Mouse (Mus musculus) midbrain, embryonic 14.5 days (tissue): Measurements from ENCODE around the gene Mb. TPM values are rescaled to one million over a fixed set of nuclear protein-coding genes. Genes with fewer than 3 reads are reported as not detected.

Source experiments
- ATAC-seq: fragments of 200-750 bp; cut with Nextera tagmentation; 2 replicates; pipeline ENCODE4 v1.8.0; 2017; ENCODE audit warnings: moderate number of reproducible peaks, moderate library complexity; ENCODE audit not compliant: low FRiP score, low TSS enrichment
- DNase-seq: peaks from one replicate; pipeline ENCODE4 v3.0.0-alpha.2; 2015
- H3K27ac ChIP-seq: fragments of 300-500 bp; sonication (generic); replicated peaks from 2 replicates; pipeline ENCODE4 v1.5.1; 2014; ENCODE audit warnings: mild to moderate bottlenecking, low read depth, low read length, moderate library complexity
- H3K27me3 ChIP-seq: fragments of 300-500 bp; sonication (generic); 2 replicates; pipeline ENCODE4 v1.6.1; 2014; ENCODE audit warnings: low read length, control low read depth, mixed read lengths; ENCODE audit not compliant: control insufficient read depth, insufficient read depth
- H3K36me3 ChIP-seq: fragments of 300-500 bp; sonication (generic); 2 replicates; pipeline ENCODE4 v1.6.1; 2014; ENCODE audit warnings: low read length, control low read depth; ENCODE audit not compliant: control insufficient read depth, insufficient read depth
- H3K4me1 ChIP-seq: fragments of 300-500 bp; sonication (generic); 2 replicates; pipeline ENCODE4 v1.6.1; 2014; ENCODE audit warnings: mild to moderate bottlenecking, antibody characterized with exemption, low read length, control low read depth; ENCODE audit not compliant: control insufficient read depth, insufficient read depth
- H3K4me2 ChIP-seq: fragments of 300-500 bp; sonication (generic); 2 replicates; pipeline ENCODE4 v1.6.1; 2014; ENCODE audit warnings: mild to moderate bottlenecking, low read length, moderate library complexity
- H3K4me3 ChIP-seq: fragments of 300-500 bp; sonication (generic); replicated peaks from 2 replicates; pipeline ENCODE4 v1.5.1; 2014; ENCODE audit warnings: low read depth, low read length
- H3K9ac ChIP-seq: fragments of 300-500 bp; sonication (generic); replicated peaks from 2 replicates; pipeline ENCODE4 v1.6.1; 2014; ENCODE audit warnings: mild to moderate bottlenecking, low read length, moderate library complexity
- H3K9me3 ChIP-seq: fragments of 300-500 bp; sonication (generic); 2 replicates; pipeline ENCODE4 v1.6.1; 2016; ENCODE audit warnings: low read length, control low read depth, mixed read lengths; ENCODE audit not compliant: control insufficient read depth
- WGBS: fragments of 180-500 bp; shearing (Covaris S2); extraction: QIAGEN DNeasy Blood & Tissue Kit; methylation state at CpG from one replicate; pipeline ENCODE4 v1.1.7; 2014; 5-methylcytosine and 5-hydroxymethylcytosine counted together
- polyA plus RNA-seq: library from polyadenylated mRNA; unstranded; fragments of >200 nt; fragmentation: Nextera tagmentation; extraction: Ambion mirVana; gene quantifications from 2 replicates; pipeline ENCODE4 v1.2.1, GENCODE M21; 2014

Gene Mb
- 0.57 and 1.2 TPM in 2 replicates for polyA plus RNA-seq

GRCm38 (mm10) chr15:77050570-77050969 lies at the start of gene Mb:
TSS of gene Mb (minus strand) at chr15:77050670.
- ATAC-seq, result no peak
- no peak within 1 kb of the TSS for H3K9ac ChIP-seq
- no peak within 1 kb of the TSS for H3K4me3 ChIP-seq
- H3K4me1 ChIP-seq, result no peaks in the 10 kb centered on the region
- no peak for DNase-seq
- WGBS, result 91% methylated on average over 10 of the region's 10 CpGs
- H3K27ac ChIP-seq, result no peak within 1 kb of the TSS
- H3K9me3 ChIP-seq, result no peaks in the 10 kb centered on the region
- H3K27me3 ChIP-seq, result no peaks in the 10 kb centered on the region
- H3K36me3 ChIP-seq, result no peaks in the 10 kb centered on the region
- H3K4me2 ChIP-seq, result no peak within 1 kb of the TSS

DNA sequence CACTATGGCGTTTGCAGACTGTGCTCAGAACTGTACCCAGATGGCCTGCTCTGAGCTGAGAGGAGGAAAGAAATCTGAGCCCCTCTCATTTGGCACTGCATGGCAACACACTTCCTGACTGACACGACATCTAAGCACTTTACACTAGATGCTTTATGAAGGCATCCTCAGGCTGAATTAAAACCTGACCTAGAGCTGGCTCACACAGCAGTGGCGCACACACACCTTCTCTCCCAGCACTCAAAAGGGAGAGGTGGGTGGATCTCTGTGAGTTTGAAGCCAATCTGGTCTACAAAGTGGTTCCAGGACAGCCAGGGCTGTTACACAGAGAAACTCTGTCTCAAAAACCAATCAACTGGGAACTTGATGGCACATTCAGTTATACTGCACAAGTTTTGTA lies 49.3 kb upstream of the Mb start:
- H3K36me3 ChIP-seq, result peaks cover 59% of the 10 kb centered on the region
- H3K4me1 ChIP-seq, result no peaks in the 10 kb centered on the region
- H3K27me3 ChIP-seq, result no peaks in the 10 kb centered on the region
- WGBS, result 77% methylated on average over 3 of the region's 3 CpGs
- ATAC-seq, result no peak
- H3K9ac ChIP-seq, result no peak overlapping the region
- no peak overlapping the region for H3K4me3 ChIP-seq
- DNase-seq, result no peak
- H3K27ac ChIP-seq, result no peak overlapping the region
- H3K4me2 ChIP-seq, result no peak overlapping the region
- no peaks in the 10 kb centered on the region for H3K9me3 ChIP-seq

DNA sequence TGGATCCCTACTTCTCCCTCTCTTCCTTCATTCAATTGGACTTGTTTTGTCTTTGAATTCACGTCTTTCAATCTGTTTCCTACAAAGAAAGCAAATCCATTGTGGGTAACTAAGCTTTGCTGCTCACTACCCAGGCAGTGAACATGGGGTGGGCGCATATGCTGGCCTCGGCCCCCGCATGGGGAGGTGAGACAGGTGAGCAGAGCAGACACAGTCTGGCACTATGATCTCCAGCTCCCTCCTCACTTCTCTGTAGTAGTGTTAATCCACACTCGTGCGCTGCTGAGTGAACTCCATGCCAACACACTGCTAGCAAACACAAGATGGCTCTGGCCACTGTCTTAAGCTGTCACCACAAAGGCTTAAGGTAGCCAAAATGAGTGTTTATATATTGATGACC lies 46.9 kb upstream of the Mb start:
- no peak for DNase-seq
- no peak overlapping the region for H3K27ac ChIP-seq
- H3K9ac ChIP-seq, result no peak overlapping the region
- H3K36me3 ChIP-seq, result peaks cover 76% of the 10 kb centered on the region
- no peaks in the 10 kb centered on the region for H3K4me1 ChIP-seq
- no peak overlapping the region for H3K4me2 ChIP-seq
- no peak for ATAC-seq
- H3K9me3 ChIP-seq, result no peaks in the 10 kb centered on the region
- WGBS, result 90% methylated on average over 6 of the region's 6 CpGs
- no peak overlapping the region for H3K4me3 ChIP-seq
- no peaks in the 10 kb centered on the region for H3K27me3 ChIP-seq

DNA sequence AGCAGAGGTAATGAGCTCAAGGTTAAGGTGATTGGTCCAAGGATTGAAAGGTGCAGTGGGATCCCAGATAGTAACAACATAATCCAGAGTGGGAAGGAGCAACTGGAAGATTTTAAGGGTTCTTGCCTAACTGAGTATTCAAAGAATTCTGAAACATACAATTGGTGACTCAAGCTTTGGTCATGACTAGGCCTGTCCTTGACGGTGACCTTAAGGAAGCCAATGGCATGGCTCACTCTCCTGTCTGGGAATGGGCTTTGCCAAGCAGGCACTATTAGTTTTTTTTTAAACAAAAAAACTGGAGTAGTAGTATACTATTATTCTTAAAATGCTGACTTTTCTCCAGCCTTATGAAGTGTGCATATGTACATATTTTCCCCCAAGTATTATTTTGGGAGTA lies 44.7 kb upstream of the Mb start:
- no peak overlapping the region for H3K4me2 ChIP-seq
- H3K27ac ChIP-seq, result no peak overlapping the region
- H3K4me3 ChIP-seq, result no peak overlapping the region
- peaks cover 70% of the 10 kb centered on the region for H3K36me3 ChIP-seq
- 100% methylated on average over 1 of the region's 1 CpGs for WGBS
- H3K9me3 ChIP-seq, result no peaks in the 10 kb centered on the region
- H3K27me3 ChIP-seq, result no peaks in the 10 kb centered on the region
- no peak for DNase-seq
- no peak for ATAC-seq
- H3K9ac ChIP-seq, result no peak overlapping the region
- H3K4me1 ChIP-seq, result no peaks in the 10 kb centered on the region

DNA sequence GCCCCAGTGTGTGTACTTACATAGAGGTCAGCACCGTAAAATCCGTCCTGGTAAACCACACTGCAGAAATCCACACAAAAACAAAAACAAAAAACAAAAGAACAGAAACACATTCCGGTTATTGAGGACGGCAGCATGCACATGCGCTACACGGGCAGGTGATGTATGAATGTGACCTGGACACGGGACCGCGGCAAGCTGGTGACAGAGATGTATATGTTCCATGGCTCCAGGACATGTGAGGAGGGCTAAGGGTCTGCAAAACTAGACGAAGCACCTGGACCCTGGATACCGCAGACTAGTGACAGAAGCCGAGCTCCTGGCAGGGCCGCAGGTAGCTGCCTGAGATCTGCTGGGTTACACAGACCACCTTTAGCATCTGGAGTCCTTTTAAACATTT lies 44.0 kb upstream of the Mb start:
- DNase-seq (no peak), ATAC-seq (no peak)
- Histone ChIP-seq H3K27ac (no peak overlapping the region), H3K4me1 (no peaks in the 10 kb centered on the region), H3K4me2 (no peak overlapping the region), H3K27me3 (no peaks in the 10 kb centered on the region), H3K9ac (no peak overlapping the region), H3K4me3 (no peak overlapping the region), H3K36me3 (peaks cover 66% of the 10 kb centered on the region), H3K9me3 (no peaks in the 10 kb centered on the region)
- WGBS, result 97% methylated on average over 13 of the region's 13 CpGs

DNA sequence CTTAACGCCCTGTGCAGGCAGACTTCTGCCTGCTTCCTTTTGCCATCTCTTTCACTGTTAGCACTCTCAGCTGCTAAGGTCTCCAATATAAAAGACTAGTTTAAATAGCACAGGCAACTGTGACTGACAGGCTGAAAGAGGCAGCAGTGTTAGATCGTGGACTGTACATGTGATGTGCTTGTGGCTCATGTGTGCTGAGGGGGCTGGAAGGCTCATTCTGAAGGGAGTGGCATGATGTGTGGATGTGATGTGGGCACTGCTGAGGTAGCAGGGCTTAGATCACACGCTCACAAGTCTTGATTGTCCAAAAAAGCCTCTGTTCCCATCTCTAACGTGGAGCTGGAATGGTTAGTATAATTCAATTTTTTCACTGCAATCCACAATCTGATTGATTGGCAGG lies 40.9 kb upstream of the Mb start:
- H3K27me3 ChIP-seq, result no peaks in the 10 kb centered on the region
- H3K4me3 ChIP-seq, result no peak overlapping the region
- DNase-seq (no peak), ATAC-seq (no peak)
- H3K27ac ChIP-seq, result no peak overlapping the region
- peaks cover 51% of the 10 kb centered on the region for H3K36me3 ChIP-seq
- no peak overlapping the region for H3K9ac ChIP-seq
- H3K9me3 ChIP-seq, result no peaks in the 10 kb centered on the region
- WGBS, result 89% methylated on average over 4 of the region's 4 CpGs
- no peak overlapping the region for H3K4me2 ChIP-seq
- no peaks in the 10 kb centered on the region for H3K4me1 ChIP-seq

DNA sequence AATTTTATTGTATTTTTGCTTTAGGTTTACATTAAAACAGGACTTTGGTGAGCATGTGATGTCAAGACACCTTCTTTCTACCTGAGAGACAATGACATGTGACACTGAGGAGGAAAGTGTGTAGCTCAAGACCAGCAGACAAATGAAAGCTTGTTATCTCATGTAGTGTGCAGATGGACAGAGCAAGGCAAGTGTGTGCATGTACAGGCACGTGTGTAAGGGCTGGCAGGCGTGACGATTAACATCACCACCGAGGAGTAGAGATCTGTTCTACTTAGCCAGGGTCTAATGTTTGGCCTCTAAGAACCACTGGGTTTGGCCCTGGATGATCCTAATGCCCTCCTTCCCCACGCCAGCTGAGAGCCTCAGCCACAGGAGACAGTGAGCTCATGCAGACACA lies 40.1 kb upstream of the Mb start:
- no peaks in the 10 kb centered on the region for H3K9me3 ChIP-seq
- H3K36me3 ChIP-seq, result peaks cover 50% of the 10 kb centered on the region
- DNase-seq, result no peak
- no peak overlapping the region for H3K4me2 ChIP-seq
- H3K9ac ChIP-seq, result no peak overlapping the region; the same call in 1 of the 2 replicates
- 87% methylated on average over 5 of the region's 5 CpGs for WGBS
- no peak overlapping the region for H3K27ac ChIP-seq
- no peaks in the 10 kb centered on the region for H3K27me3 ChIP-seq
- no peaks in the 10 kb centered on the region for H3K4me1 ChIP-seq
- H3K4me3 ChIP-seq, result no peak overlapping the region
- ATAC-seq, result no peak

- Histone ChIP-seq H3K27ac (no peak overlapping the region), H3K4me2 (no peak overlapping the region), H3K9ac (no peak overlapping the region), H3K4me1 (no peaks in the 10 kb centered on the region), H3K4me3 (no peak overlapping the region), H3K36me3 (peaks cover 52% of the 10 kb centered on the region), H3K9me3 (no peaks in the 10 kb centered on the region), H3K27me3 (no peaks in the 10 kb centered on the region)
- DNase-seq, result peak; percentile 55
- WGBS, result 57% methylated on average over 11 of the region's 11 CpGs
- ATAC-seq, result no peak
Observed at GRCm38 (mm10) chr15:77089249-77089648, 38.8 kb upstream of the Mb start.

- H3K9ac ChIP-seq, result no peak overlapping the region
- no peak overlapping the region for H3K4me2 ChIP-seq
- no peaks in the 10 kb centered on the region for H3K27me3 ChIP-seq
- DNase-seq (no peak), ATAC-seq (no peak)
- H3K36me3 ChIP-seq, result peaks cover 56% of the 10 kb centered on the region
- H3K27ac ChIP-seq, result no peak overlapping the region
- H3K4me1 ChIP-seq, result no peaks in the 10 kb centered on the region
- 100% methylated on average over 1 of the region's 1 CpGs for whole genome bisulfite sequencing
- no peak overlapping the region for H3K4me3 ChIP-seq
- H3K9me3 ChIP-seq, result no peaks in the 10 kb centered on the region
Observed at GRCm38 (mm10) chr15:77086488-77086887, 36.0 kb upstream of the Mb start.
